Mouse (Mus musculus) thymus, adult 2 months (tissue): Measurements from ENCODE around the gene Ank3. TPM values are rescaled to one million over a fixed set of nuclear protein-coding genes. Genes with fewer than 3 reads are reported as not detected.

ENCODE experiments used
- DNase-seq: peaks from one replicate; pipeline ENCODE4 v3.0.0; 2021
- H3K27ac ChIP-seq: fragments of 200-500 bp; 2 replicates; pipeline ENCODE4 v1.5.1; 2012; ENCODE audit warnings: low read length, control low read depth; ENCODE audit not compliant: control insufficient read depth, insufficient read depth
- H3K27me3 ChIP-seq: fragments of 200-500 bp; 2 replicates; pipeline ENCODE4 v1.6.1; 2012; ENCODE audit warnings: mild to moderate bottlenecking, low read length, moderate library complexity, mixed read lengths; ENCODE audit not compliant: control insufficient read depth, insufficient read depth
- H3K36me3 ChIP-seq: fragments of 200-500 bp; 2 replicates; pipeline ENCODE4 v1.6.1; 2012; ENCODE audit warnings: mild to moderate bottlenecking, low read length, moderate library complexity; ENCODE audit not compliant: control insufficient read depth, insufficient read depth
- H3K4me1 ChIP-seq: fragments of 200-500 bp; replicated peaks from 2 replicates; pipeline ENCODE4 v1.6.1; 2012; ENCODE audit warnings: low read length; ENCODE audit not compliant: control insufficient read depth, insufficient read depth
- H3K4me3 ChIP-seq: fragments of 200-500 bp; 2 replicates; pipeline ENCODE4 v1.5.1; 2012; ENCODE audit warnings: mild to moderate bottlenecking, low read length, control low read depth, moderate library complexity; ENCODE audit not compliant: control insufficient read depth, insufficient read depth
- CTCF ChIP-seq: fragments of 200-500 bp; IDR thresholded peaks from 2 replicates; pipeline ENCODE4 v1.5.1; 2012; ENCODE audit warnings: mild to moderate bottlenecking, control low read depth, low read length, moderate library complexity, borderline replicate concordance; ENCODE audit not compliant: control insufficient read depth, poor library complexity, insufficient read depth; ENCODE audit errors: extremely low read depth
- POLR2A ChIP-seq: fragments of 200-500 bp; IDR thresholded peaks from 2 replicates; pipeline ENCODE4 v1.6.1; 2012; ENCODE audit warnings: mild to moderate bottlenecking, low read length, control low read depth, moderate library complexity; ENCODE audit not compliant: control insufficient read depth, poor library complexity, insufficient read depth; ENCODE audit errors: extremely low read depth
- WGBS: fragments of 180-500 bp; shearing (Covaris S2); methylation state at CpG from one replicate; pipeline ENCODE4 v1.1.7; 2018; 5-methylcytosine and 5-hydroxymethylcytosine counted together
- polyA plus RNA-seq: library from polyadenylated mRNA; depleted of rRNA; stranded (reverse); fragments of >200 nt; gene quantifications from 2 replicates; pipeline ENCODE4 v1.2.3, GENCODE M21; 2012

Ank3 gene
- polyA plus RNA-seq, 1 experiment = 4.2 TPM

DNA sequence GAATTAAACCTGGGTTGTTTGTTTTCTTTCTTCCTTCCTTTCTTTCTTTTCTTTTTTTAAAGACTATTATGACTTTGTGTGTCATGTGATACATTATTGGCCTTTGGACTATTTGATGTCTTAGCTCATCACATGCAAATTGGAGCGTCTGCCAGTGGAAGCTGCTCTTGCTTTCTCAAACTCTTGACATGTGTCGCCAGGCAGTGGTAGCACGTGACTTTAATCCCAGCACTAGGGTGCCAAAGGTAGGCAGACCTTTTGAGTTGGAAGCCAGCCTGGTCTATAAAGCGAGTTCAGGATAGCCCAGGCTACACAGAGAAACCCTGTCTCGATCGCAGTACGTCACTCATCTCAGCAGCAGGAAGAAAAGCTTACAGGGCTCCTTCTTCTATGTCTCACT is 542.4 kb downstream of the Ank3 start:
- Histone ChIP-seq H3K27ac (no peak overlapping the region), H3K4me3 (no peak overlapping the region), H3K27me3 (no peaks in the 10 kb centered on the region), H3K36me3 (no peaks in the 10 kb centered on the region), H3K4me1 (no peaks in the 10 kb centered on the region)
- 93% methylated on average over 7 of the region's 7 CpGs for WGBS
- no peak for DNase-seq
- no peak for TF ChIP-seq POLR2A
- no peak for TF ChIP-seq CTCF

DNA sequence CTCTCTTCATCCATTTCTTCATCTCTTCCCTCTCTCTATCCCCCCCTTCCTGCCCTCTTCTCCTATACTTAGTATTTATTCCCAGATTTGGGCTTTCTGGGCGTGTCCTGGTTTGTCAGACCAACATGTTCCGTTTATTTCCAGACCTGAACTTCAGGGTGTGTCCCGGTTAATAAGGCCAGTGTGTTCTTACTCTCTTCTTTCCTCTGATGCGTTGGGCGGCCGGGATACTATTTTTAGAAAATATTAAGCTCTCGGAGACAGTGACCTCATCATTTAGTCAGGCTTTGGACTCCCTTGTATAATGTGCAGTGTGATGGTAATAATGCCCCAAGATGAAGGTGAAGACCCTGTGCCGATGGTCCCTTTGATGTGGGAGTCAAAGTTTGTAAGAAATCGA is 546.3 kb downstream of the Ank3 start:
- no peak for TF ChIP-seq POLR2A
- no peak for TF ChIP-seq CTCF
- Histone ChIP-seq H3K36me3 (no peaks in the 10 kb centered on the region), H3K4me3 (no peak overlapping the region), H3K27me3 (no peaks in the 10 kb centered on the region), H3K4me1 (no peaks in the 10 kb centered on the region), H3K27ac (no peak overlapping the region)
- no peak for DNase-seq
- WGBS = 92% methylated on average over 9 of the region's 9 CpGs

DNA sequence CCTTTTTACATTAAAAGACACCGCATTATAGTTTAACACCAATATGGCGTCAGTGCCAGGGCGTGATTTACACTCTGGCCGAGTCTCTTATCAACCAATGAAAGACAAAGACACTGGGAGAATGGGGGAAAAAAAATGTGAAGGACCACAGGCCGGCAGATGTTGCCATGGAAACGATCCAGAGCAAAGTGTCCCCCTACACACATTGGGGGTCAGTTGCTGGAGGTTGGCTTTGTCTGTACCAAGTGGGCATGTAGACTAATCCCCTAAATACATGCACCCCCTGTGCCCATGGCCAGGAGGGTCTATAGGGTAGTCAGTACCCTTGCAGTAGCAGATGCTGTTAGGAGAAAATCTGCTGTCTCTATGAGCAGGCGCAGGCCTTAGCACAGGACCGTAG is 547.3 kb downstream of the Ank3 start:
- TF ChIP-seq POLR2A = no peak
- Histone ChIP-seq H3K27ac (no peak overlapping the region), H3K27me3 (no peaks in the 10 kb centered on the region), H3K4me1 (no peaks in the 10 kb centered on the region), H3K4me3 (no peak overlapping the region), H3K36me3 (no peaks in the 10 kb centered on the region)
- no peak for DNase-seq
- 90% methylated on average over 8 of the region's 8 CpGs for WGBS

DNA sequence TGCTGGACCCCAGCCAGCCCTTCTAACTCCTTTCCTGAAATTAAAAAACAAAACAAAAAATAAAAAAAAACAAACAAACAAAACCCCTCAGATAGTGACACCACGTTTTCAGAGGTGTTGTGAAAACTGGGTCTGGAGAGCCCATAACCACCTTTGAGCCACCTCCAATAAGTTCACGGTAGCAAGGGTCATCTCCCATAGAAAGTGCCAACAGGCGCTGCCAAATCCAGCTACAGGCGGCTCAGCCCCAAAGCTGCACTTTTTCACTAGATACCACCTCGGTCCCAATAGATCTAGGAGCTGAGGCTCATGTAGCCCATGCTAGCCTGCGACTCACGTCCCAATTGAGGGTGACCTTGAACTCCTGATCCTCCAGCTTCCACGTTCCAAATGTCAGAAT is 547.7 kb downstream of the Ank3 start:
- WGBS = 90% methylated on average over 8 of the region's 8 CpGs
- no peaks in the 10 kb centered on the region for H3K36me3 ChIP-seq
- no peak for DNase-seq
- H3K4me3 ChIP-seq = no peak overlapping the region
- H3K27me3 ChIP-seq = no peaks in the 10 kb centered on the region
- no peak for TF ChIP-seq CTCF
- no peak for TF ChIP-seq POLR2A
- no peak overlapping the region for H3K27ac ChIP-seq
- H3K4me1 ChIP-seq = no peaks in the 10 kb centered on the region

DNA sequence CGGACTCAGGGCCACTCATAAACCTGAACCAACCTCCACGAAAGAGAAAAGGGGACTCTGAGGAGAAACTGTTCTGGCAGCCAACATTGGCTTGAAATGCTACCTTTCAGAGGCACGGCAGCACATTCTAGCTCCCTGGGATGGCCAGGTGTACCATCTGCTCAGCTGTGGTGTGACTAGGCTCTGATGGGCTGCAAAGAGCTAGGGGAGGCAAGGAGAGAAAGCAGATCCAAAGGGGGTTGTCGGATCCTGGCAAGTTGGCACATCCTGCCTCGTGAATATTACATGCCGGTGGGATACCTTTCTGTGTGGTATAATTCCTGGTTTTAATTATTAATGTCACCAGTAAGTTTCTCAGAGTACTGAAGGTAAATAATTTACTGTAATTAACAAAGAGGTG is 548.5 kb downstream of the Ank3 start:
- H3K4me3 ChIP-seq = no peak overlapping the region
- 86% methylated on average over 6 of the region's 6 CpGs for WGBS
- no peak for DNase-seq
- no peak for TF ChIP-seq CTCF
- TF ChIP-seq POLR2A = no peak
- H3K27me3 ChIP-seq = no peaks in the 10 kb centered on the region
- no peak overlapping the region for H3K27ac ChIP-seq
- no peaks in the 10 kb centered on the region for H3K4me1 ChIP-seq
- no peaks in the 10 kb centered on the region for H3K36me3 ChIP-seq

DNA sequence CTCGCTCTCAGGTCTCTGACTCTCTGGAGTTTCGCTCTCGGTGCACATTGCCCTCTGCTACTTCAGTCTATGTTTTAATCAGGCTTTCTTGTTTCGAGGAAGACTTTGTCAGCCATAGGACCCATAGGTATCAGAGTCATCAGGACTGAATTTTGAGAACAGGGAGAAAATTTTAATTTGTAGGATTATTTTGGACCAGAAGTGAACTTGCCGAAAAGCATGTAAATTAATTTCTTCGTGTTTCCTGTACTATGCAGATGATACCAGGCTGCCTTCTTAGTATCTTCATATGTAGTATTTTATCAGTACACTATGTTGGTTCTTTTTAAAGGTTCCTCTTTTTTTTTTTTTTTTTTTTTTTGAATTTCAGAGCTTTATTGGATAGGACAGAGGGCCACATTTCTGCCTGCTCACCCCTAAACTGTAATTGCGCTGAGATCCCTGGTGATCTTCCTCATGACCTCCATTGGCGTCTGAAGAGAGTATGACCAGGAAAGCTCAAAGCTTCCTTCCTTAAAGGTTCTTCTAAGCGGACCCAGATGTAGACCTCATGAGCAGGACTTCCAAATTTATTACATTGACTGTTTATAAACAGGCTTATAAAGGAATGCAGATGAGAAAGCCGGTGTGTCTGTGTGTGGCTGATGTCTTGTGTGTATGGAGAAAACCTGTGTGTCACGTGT is 551.8 kb downstream of the Ank3 start:
- 92% methylated on average over 11 of the region's 11 CpGs for WGBS

DNA sequence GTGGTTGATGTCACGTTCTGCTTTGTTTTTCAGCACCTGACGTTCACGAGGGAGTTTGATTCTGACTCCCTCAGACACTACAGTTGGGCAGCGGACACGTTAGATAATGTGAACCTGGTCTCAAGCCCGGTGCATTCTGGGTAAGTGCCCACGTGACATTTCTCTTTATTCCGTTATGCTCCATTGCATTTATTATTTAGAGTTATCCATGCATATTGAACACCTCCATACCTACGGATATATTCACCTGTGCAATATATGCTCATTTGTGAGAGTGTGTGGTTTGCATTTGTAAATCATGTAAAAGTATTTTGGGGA is 552.3 kb downstream of the Ank3 start:
- H3K4me1 ChIP-seq = no peaks in the 10 kb centered on the region
- TF ChIP-seq CTCF (no peak), POLR2A (no peak)
- WGBS = 93% methylated on average over 9 of the region's 9 CpGs
- no peaks in the 10 kb centered on the region for H3K27me3 ChIP-seq
- H3K27ac ChIP-seq = no peak overlapping the region
- no peak for DNase-seq
- no peak overlapping the region for H3K4me3 ChIP-seq
- H3K36me3 ChIP-seq = no peaks in the 10 kb centered on the region

More for the DNA sequence above, 551.8 kb downstream of the Ank3 start:
- Histone ChIP-seq H3K4me3 (no peak overlapping the region), H3K4me1 (no peaks in the 10 kb centered on the region), H3K27ac (no peak overlapping the region), H3K27me3 (no peaks in the 10 kb centered on the region), H3K36me3 (no peaks in the 10 kb centered on the region)
- no peak for DNase-seq
- no peak for TF ChIP-seq CTCF
- TF ChIP-seq POLR2A = no peak
